Mouse (Mus musculus) kidney, embryonic 16.5 days (tissue): ENCODE results near the gene B4galt4. TPM values are rescaled to one million over a fixed set of nuclear protein-coding genes. Genes with fewer than 3 reads are reported as not detected.
A peak's percentile ranks its signal among the peaks of the same experiment; 100 is the strongest.

Source experiments
- ATAC-seq: fragments of 200-750 bp; cut with Nextera tagmentation; 2 replicates; pipeline ENCODE4 v1.8.0; 2017; ENCODE audit warnings: moderate TSS enrichment; ENCODE audit not compliant: low FRiP score, low TSS enrichment
- H3K27ac ChIP-seq: fragments of 300-500 bp; sonication (generic); 2 replicates; pipeline ENCODE4 v1.5.1; 2014; ENCODE audit warnings: low read length
- H3K27me3 ChIP-seq: fragments of 300-500 bp; sonication (generic); 2 replicates; pipeline ENCODE4 v1.6.1; 2014; ENCODE audit warnings: low read length, control low read depth, mixed read lengths; ENCODE audit not compliant: insufficient read depth
- H3K36me3 ChIP-seq: fragments of 300-500 bp; sonication (generic); 2 replicates; pipeline ENCODE4 v1.6.1; 2014; ENCODE audit warnings: low read length, control low read depth, mixed read lengths; ENCODE audit not compliant: insufficient read depth
- H3K4me1 ChIP-seq: fragments of 300-500 bp; sonication (generic); 2 replicates; pipeline ENCODE4 v1.6.1; 2014; ENCODE audit warnings: low read length, control low read depth, mixed read lengths; ENCODE audit not compliant: insufficient read depth
- H3K4me2 ChIP-seq: fragments of 300-500 bp; sonication (generic); replicated peaks from 2 replicates; pipeline ENCODE4 v1.6.1; 2014; ENCODE audit warnings: low read depth, low read length
- H3K4me3 ChIP-seq: fragments of 300-500 bp; sonication (generic); 2 replicates; pipeline ENCODE4 v1.5.1; 2014; ENCODE audit warnings: mild to moderate bottlenecking, low read length
- H3K9ac ChIP-seq: fragments of 300-500 bp; sonication (generic); replicated peaks from 2 replicates; pipeline ENCODE4 v1.6.1; 2014; ENCODE audit warnings: low read length
- H3K9me3 ChIP-seq: fragments of 300-500 bp; sonication (generic); 2 replicates; pipeline ENCODE4 v1.6.1; 2016; ENCODE audit warnings: low read length, control low read depth
- WGBS: fragments of 180-500 bp; shearing (Covaris S2); extraction: QIAGEN DNeasy Blood & Tissue Kit; methylation state at CpG from one replicate; pipeline ENCODE4 v1.1.7; 2014; 5-methylcytosine and 5-hydroxymethylcytosine counted together
- polyA plus RNA-seq: library from polyadenylated mRNA; unstranded; fragments of >200 nt; fragmentation: Nextera tagmentation; extraction: Ambion mirVana; gene quantifications from 2 replicates; pipeline ENCODE4 v1.2.1, GENCODE M21; 2015

B4galt4 gene
- polyA plus RNA-seq, 1 experiment from 2014 or later = 34.5 TPM

GRCm38 (mm10) chr16:38753631-38754030, 11.6 kb downstream of the B4galt4 start:
- peaks cover 13% of the 10 kb centered on the region for H3K36me3 ChIP-seq
- 18% methylated on average over 11 of the region's 11 CpGs for WGBS
- no peak for ATAC-seq
- H3K4me2 ChIP-seq = no peak overlapping the region
- no peak overlapping the region for H3K27ac ChIP-seq
- H3K4me1 ChIP-seq = peaks cover 22% of the 10 kb centered on the region
- H3K27me3 ChIP-seq = no peaks in the 10 kb centered on the region
- H3K9ac ChIP-seq = no peak overlapping the region
- no peaks in the 10 kb centered on the region for H3K9me3 ChIP-seq
- no peak overlapping the region for H3K4me3 ChIP-seq

- no peak overlapping the region for H3K4me2 ChIP-seq
- no peak overlapping the region for H3K9ac ChIP-seq
- no peaks in the 10 kb centered on the region for H3K9me3 ChIP-seq
- ATAC-seq = no peak
- H3K27me3 ChIP-seq = no peaks in the 10 kb centered on the region
- H3K27ac ChIP-seq = peak overlapping the region; percentile 75
- no peak overlapping the region for H3K4me3 ChIP-seq
- peaks cover 18% of the 10 kb centered on the region for H3K36me3 ChIP-seq
- H3K4me1 ChIP-seq = peaks cover 22% of the 10 kb centered on the region
- WGBS = 35% methylated on average over 7 of the region's 7 CpGs
Observed at GRCm38 (mm10) chr16:38755452-38756176, 13.6 kb downstream of the B4galt4 start.

GRCm38 (mm10) chr16:38756177-38756503, 14.1 kb downstream of the B4galt4 start:
- no peak overlapping the region for H3K4me3 ChIP-seq
- H3K36me3 ChIP-seq = peaks cover 19% of the 10 kb centered on the region
- ATAC-seq = no peak
- peaks cover 22% of the 10 kb centered on the region for H3K4me1 ChIP-seq
- H3K9ac ChIP-seq = no peak overlapping the region
- no peaks in the 10 kb centered on the region for H3K27me3 ChIP-seq
- peak overlapping the region; percentile 75 for H3K27ac ChIP-seq
- H3K9me3 ChIP-seq = no peaks in the 10 kb centered on the region
- 20% methylated on average over 5 of the region's 5 CpGs for WGBS
- no peak overlapping the region for H3K4me2 ChIP-seq

- Histone ChIP-seq H3K4me1 (peaks cover 22% of the 10 kb centered on the region), H3K36me3 (peaks cover 19% of the 10 kb centered on the region), H3K27me3 (no peaks in the 10 kb centered on the region), H3K9me3 (no peaks in the 10 kb centered on the region), H3K4me3 (no peak overlapping the region), H3K27ac (peak overlapping the region; percentile 56; the same call in 1 of the 2 replicates), H3K9ac (no peak overlapping the region), H3K4me2 (no peak overlapping the region)
- 65% methylated on average over 4 of the region's 4 CpGs for WGBS
- ATAC-seq = no peak
Observed at GRCm38 (mm10) chr16:38756572-38756971, 14.5 kb downstream of the B4galt4 start.

- ATAC-seq = no peak
- H3K9ac ChIP-seq = no peak overlapping the region
- peak overlapping the region; percentile 38; the same call in 1 of the 2 replicates for H3K27ac ChIP-seq
- no peak overlapping the region for H3K4me2 ChIP-seq
- H3K4me1 ChIP-seq = peaks cover 29% of the 10 kb centered on the region
- no peaks in the 10 kb centered on the region for H3K27me3 ChIP-seq
- no peaks in the 10 kb centered on the region for H3K9me3 ChIP-seq
- no peak overlapping the region for H3K4me3 ChIP-seq
- 94% methylated on average over 19 of the region's 19 CpGs for WGBS
- peaks cover 19% of the 10 kb centered on the region for H3K36me3 ChIP-seq
Observed at GRCm38 (mm10) chr16:38757626-38758025, 15.6 kb downstream of the B4galt4 start.

GRCm38 (mm10) chr16:38758104-38758861, 16.2 kb downstream of the B4galt4 start:
- no peak overlapping the region for H3K9ac ChIP-seq
- peaks cover 24% of the 10 kb centered on the region for H3K36me3 ChIP-seq
- 76% methylated on average over 12 of the region's 12 CpGs for WGBS
- no peak overlapping the region for H3K4me3 ChIP-seq
- H3K4me1 ChIP-seq = peaks cover 30% of the 10 kb centered on the region
- no peaks in the 10 kb centered on the region for H3K9me3 ChIP-seq
- ATAC-seq = peak; percentile 28; the same call in 1 of the 2 replicates
- no peak overlapping the region for H3K4me2 ChIP-seq
- H3K27me3 ChIP-seq = no peaks in the 10 kb centered on the region
- H3K27ac ChIP-seq = peak overlapping the region; percentile 38

- peaks cover 24% of the 10 kb centered on the region for H3K4me1 ChIP-seq
- 86% methylated on average over 5 of the region's 5 CpGs for WGBS
- no peaks in the 10 kb centered on the region for H3K9me3 ChIP-seq
- ATAC-seq = no peak
- H3K27ac ChIP-seq = no peak overlapping the region
- H3K4me3 ChIP-seq = no peak overlapping the region
- H3K27me3 ChIP-seq = no peaks in the 10 kb centered on the region
- H3K4me2 ChIP-seq = no peak overlapping the region
- no peak overlapping the region for H3K9ac ChIP-seq
- H3K36me3 ChIP-seq = peaks cover 20% of the 10 kb centered on the region
Observed at GRCm38 (mm10) chr16:38760239-38760638, 18.2 kb downstream of the B4galt4 start.

- Histone ChIP-seq H3K36me3 (peaks cover 22% of the 10 kb centered on the region), H3K27ac (no peak overlapping the region), H3K9me3 (no peaks in the 10 kb centered on the region), H3K9ac (no peak overlapping the region), H3K4me3 (no peak overlapping the region), H3K27me3 (no peaks in the 10 kb centered on the region), H3K4me2 (no peak overlapping the region), H3K4me1 (peaks cover 17% of the 10 kb centered on the region)
- ATAC-seq = no peak
- 76% methylated on average over 6 of the region's 6 CpGs for WGBS
Observed at GRCm38 (mm10) chr16:38760834-38761375, 18.8 kb downstream of the B4galt4 start.

- no peak overlapping the region for H3K4me2 ChIP-seq
- no peak for ATAC-seq
- no peaks in the 10 kb centered on the region for H3K27me3 ChIP-seq
- no peaks in the 10 kb centered on the region for H3K9me3 ChIP-seq
- H3K9ac ChIP-seq = no peak overlapping the region
- peaks cover 13% of the 10 kb centered on the region for H3K4me1 ChIP-seq
- H3K36me3 ChIP-seq = peaks cover 22% of the 10 kb centered on the region
- WGBS = 78% methylated on average over 5 of the region's 5 CpGs
- H3K4me3 ChIP-seq = no peak overlapping the region
- no peak overlapping the region for H3K27ac ChIP-seq
Observed at GRCm38 (mm10) chr16:38761972-38762371, 19.9 kb downstream of the B4galt4 start.

GRCm38 (mm10) chr16:38762401-38762800, 20.3 kb downstream of the B4galt4 start:
- H3K4me3 ChIP-seq = no peak overlapping the region
- 66% methylated on average over 8 of the region's 8 CpGs for WGBS
- H3K27me3 ChIP-seq = no peaks in the 10 kb centered on the region
- peaks cover 24% of the 10 kb centered on the region for H3K36me3 ChIP-seq
- peaks cover 13% of the 10 kb centered on the region for H3K4me1 ChIP-seq
- no peaks in the 10 kb centered on the region for H3K9me3 ChIP-seq
- no peak overlapping the region for H3K9ac ChIP-seq
- H3K4me2 ChIP-seq = no peak overlapping the region
- H3K27ac ChIP-seq = no peak overlapping the region
- ATAC-seq = no peak
